Mouse (Mus musculus): ENCODE measurements around the gene Kcnq1.
A peak's percentile ranks its signal among the peaks of the same experiment; 100 is the strongest.

Gene Kcnq1

DNA sequence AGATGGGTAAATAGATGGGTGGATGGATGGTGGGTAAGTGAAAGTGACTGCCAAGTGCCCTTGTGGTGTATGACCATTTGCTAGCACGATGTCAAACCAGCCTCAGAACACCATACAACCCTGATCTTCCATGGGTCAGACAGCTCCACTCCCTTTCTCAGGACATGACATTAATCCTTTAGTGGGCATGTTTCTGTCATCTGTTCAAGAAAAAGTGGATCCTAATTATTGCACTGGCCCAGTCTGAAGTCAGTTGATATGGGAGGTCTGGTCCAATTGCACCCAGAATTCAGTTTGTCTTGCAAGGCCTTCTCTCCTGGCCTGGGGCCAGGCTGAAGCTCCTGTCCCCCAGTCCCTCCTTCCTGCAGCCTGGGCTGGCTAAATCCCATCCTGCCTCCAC lies 332.8 kb downstream of the Kcnq1 start:
- no peak for DNase-seq (ENCODE audit: low read depth, low spot score)
- no peaks in the 10 kb centered on the region for H3K27me3 ChIP-seq (ENCODE audit: control insufficient read depth, insufficient read depth, low read length, poor library complexity, severe bottlenecking)
- H3K36me3 ChIP-seq (ENCODE audit: control insufficient read depth, insufficient read depth, low read length, poor library complexity, severe bottlenecking): no peaks in the 10 kb centered on the region

DNA sequence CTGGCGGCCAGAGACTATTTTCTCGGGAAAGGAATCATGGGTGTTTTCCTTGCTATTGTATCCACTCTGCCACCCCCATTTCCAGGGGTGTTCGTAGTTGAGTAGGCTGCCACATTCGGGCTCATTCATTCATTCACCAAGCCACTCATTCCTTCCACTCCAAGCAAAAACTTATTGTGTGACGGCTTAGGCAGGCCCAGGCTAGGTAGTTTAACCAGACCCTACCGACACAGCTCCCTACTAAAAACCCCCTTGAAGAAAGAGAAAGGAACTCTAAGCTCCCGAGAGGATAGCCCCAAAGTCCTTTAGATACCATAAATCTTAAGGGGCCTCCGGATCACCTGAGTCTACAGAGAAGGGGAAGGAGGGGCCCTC lies 338.4 kb downstream of the Kcnq1 start:
- Histone ChIP-seq H3K36me3 (ENCODE audit: control insufficient read depth, insufficient read depth, low read length, poor library complexity, severe bottlenecking) (no peaks in the 10 kb centered on the region), H3K27me3 (ENCODE audit: control insufficient read depth, insufficient read depth, low read length, poor library complexity, severe bottlenecking) (no peaks in the 10 kb centered on the region; the same call in 1 of the 2 replicates)
- no peak for DNase-seq (ENCODE audit: low read depth, low spot score)

DNA sequence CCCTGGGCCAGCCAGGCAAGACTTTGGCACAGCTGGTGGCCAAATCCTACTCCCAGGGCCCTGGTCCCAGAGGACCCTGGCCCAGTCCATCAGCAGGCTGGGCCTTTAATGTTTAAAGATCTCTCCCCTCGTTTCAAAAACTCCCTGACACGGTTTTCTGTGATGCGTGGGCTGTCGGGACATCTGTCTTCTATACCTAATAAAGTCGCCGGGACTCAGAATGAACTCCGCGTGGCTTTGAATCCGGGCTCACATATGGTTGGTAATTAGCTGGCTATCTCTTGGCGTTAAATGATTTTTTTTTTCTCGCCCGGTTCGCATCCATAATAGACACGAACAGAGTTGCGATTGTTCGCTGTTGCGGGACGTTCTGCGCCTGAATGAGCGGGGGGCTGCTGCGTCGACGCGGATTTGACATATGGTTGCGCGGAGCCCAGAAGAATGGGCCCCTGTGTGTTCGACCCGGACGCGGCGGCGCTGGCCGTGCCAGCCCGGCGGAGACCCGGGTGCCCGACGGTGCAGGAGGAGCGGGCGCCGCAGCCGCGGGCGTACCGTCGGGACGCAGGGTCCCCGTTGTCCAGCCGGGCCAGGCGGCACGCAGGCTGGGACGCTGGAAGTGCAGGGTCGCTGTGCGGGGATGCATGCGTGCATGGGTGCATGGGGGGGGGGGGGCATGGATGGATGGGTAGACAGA lies 338.9 kb downstream of the Kcnq1 start:
- no peaks in the 10 kb centered on the region; the same call in 1 of the 2 replicates for H3K27me3 ChIP-seq (ENCODE audit: control insufficient read depth, insufficient read depth, low read length, poor library complexity, severe bottlenecking)
- H3K36me3 ChIP-seq (ENCODE audit: control insufficient read depth, insufficient read depth, low read length, poor library complexity, severe bottlenecking): no peaks in the 10 kb centered on the region
- DNase-seq (ENCODE audit: low read depth, low spot score): no peak

DNA sequence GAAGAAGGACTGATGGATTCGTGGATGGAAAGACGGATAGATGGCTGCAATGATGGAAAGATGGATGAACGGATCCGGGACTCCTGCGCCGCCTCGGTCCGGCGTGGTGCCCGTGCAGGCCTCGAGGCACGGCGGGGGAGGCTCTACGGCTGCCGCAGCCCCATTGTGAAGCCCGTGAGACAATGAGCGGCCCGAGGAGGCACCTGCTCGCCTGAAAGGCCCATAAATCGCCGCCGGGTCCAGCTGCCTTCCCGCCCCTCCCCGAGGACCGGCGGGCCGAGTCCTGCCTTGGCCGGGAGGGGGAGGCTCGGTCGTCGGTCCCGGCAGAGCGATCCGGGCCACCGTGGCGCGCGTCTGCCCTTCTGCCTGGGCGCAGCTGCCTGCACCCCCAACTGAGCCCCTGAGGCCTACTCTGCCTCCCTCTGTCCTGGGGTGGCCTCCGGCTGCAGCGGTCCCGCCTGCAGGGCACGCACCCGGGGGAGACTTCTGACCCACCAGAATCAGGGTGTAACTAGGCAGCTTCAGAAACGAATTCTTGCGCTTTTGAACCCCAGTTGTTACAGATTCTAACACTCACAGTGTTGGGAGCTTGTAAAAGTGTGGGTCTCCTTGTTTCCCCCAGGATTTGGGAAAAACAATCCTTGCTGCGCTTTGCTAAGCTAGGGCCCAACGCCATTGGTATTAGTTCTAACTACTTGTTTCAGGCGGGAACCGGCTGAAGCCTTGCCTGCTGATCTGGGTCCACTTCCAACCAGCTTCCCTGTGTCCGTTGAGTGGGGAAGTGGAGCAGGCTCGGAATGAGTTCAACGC lies 339.7 kb downstream of the Kcnq1 start:
- H3K36me3 ChIP-seq (ENCODE audit: control insufficient read depth, insufficient read depth, low read length, poor library complexity, severe bottlenecking): no peaks in the 10 kb centered on the region
- no peak for DNase-seq (ENCODE audit: low read depth, low spot score)
- no peaks in the 10 kb centered on the region; the same call in 1 of the 2 replicates for H3K27me3 ChIP-seq (ENCODE audit: control insufficient read depth, insufficient read depth, low read length, poor library complexity, severe bottlenecking)

DNA sequence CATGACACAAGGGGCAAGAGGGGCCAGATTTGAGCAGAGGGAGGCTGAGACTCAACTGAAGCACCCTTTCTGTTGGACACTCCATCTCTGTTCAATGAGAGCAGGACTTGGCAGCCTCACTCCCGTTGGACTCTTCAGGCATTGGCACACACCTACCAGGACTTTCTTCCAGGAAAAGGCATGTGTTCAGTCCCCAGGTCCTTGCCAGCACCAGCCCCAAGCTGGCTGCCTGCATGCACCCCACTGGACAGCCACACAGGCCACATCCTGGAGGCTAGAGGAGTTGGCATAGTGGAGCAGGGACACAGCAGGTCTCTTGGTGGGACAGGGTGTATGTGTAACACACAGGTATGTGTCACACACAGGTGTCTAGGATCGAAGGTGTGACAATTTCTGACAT lies 341.0 kb downstream of the Kcnq1 start:
- no peak for DNase-seq (ENCODE audit: low read depth, low spot score)
- Histone ChIP-seq H3K36me3 (ENCODE audit: control insufficient read depth, insufficient read depth, low read length, poor library complexity, severe bottlenecking) (no peaks in the 10 kb centered on the region), H3K27me3 (ENCODE audit: control insufficient read depth, insufficient read depth, low read length, poor library complexity, severe bottlenecking) (no peaks in the 10 kb centered on the region; the same call in 1 of the 2 replicates)

DNA sequence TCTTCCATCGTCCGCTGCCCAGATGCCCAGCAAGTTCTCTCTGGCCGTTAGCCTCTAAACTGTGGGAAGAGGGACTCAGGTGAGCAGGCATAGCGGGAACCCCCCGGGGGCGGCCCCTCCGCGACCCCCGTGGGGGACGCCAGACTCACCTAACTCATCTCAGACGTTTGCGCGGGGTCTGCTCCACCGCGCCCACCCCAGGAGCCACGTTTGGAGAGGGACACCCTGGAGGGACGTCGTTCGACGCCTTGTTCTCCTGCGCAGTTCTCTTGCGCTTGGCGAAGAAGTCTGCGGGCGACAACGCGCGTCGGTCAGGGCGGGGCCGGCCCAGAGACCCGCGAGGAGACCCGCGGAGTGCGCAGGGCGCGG lies 352.8 kb downstream of the Kcnq1 start:
- Histone ChIP-seq H3K36me3 (ENCODE audit: control insufficient read depth, insufficient read depth, low read length, poor library complexity, severe bottlenecking) (no peaks in the 10 kb centered on the region), H3K27me3 (ENCODE audit: control insufficient read depth, insufficient read depth, low read length, poor library complexity, severe bottlenecking) (no peaks in the 10 kb centered on the region)
- DNase-seq (ENCODE audit: low read depth, low spot score): no peak

DNA sequence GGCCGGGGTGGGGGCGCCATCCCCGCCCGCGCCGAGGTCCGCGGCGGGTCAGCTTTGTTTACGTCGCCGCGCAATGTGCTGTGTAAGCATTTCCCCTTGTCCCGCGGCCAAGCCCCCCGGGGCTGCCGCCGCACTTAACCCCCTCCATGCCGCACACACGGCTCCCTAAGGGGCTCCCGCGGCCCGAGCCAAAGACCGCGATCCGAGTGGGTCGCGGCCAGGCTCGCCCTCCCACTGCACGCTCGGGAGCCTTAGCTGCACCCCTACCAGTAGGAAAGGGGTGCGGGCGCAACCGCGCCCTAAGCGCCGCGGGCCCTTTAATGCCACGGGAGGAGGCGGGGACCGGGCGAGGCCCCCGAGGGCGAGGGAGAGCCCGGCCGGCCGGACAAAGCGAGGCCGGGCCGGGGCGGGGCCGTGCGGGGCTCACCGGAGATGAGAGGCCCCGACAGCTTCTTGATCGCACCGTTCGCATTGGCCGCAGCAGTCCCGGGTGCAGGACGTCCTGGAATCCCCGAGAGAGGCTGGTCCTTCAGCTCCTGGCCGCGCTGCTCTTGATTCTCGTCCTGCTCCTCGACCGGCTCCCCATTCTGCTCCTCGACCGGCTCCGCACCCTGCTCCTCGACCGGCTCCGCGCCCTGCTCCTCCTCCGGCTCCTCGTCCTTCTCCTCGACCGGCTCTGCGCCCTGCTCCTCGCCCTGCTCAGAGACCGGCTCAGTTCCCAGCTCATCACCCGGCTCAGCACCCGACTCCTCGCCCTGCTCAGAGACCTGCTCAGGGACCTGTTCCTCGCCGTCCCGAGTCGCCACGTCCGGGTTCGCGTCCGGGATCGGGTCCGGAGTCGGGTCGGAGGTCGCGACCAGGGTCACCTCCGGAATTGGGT lies 353.4 kb downstream of the Kcnq1 start:
- DNase-seq (ENCODE audit: low read depth, low spot score): no peak
- no peaks in the 10 kb centered on the region for H3K36me3 ChIP-seq (ENCODE audit: control insufficient read depth, insufficient read depth, low read length, poor library complexity, severe bottlenecking)
- H3K27me3 ChIP-seq (ENCODE audit: control insufficient read depth, insufficient read depth, low read length, poor library complexity, severe bottlenecking): no peaks in the 10 kb centered on the region

DNA sequence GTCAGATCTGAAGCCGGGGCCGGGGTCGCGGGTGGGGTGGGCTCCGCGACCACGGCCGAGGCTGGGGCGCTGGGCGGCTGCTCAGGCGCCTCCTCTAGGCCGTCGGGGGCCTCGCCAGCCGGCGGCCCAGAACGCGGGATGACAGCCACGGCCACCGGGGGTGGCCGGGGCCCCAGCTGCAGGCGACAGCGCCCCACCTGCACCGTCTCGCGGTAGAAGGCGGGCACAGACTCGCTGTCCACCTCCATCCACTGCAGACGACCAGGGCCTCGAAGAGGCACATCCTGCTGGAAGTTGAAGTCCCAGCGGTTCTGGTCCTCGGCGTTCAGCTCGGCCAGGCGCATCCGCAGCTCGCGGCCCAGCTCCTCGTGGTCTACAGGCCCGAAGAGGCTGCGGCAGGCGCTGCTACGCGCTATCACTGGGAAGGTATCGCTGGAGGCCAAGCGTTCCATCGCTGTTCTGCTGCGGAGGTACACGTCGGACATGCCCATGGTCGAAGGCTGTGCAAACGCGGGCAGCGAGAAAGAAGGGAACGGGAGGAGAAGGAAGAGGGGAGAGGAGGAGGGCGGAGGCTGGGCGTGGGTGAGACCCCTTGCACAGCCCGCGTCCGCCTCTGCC lies 354.2 kb downstream of the Kcnq1 start:
- Histone ChIP-seq H3K27me3 (ENCODE audit: control insufficient read depth, insufficient read depth, low read length, poor library complexity, severe bottlenecking) (no peaks in the 10 kb centered on the region), H3K36me3 (ENCODE audit: control insufficient read depth, insufficient read depth, low read length, poor library complexity, severe bottlenecking) (no peaks in the 10 kb centered on the region)
- no peak for DNase-seq (ENCODE audit: low read depth, low spot score)

DNA sequence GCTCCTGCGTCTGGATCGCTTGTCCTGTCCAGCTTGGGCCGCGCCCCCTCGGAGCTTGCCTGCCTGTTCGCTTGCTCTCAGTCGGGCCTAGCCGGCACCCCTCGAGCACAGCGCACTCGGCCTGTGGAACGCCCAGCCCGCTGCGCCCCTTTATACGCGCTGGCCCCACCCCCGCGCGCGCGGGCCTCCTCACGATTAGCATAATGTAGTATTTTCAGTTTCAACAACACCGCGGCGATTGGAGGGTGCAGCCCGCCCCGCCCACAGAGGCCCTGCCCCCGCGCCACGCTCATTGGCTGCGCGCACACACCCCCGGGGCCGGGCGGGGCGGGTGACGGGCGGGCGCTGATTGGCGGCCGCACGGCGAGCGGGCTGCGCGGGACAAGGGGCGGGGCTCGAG lies 354.7 kb downstream of the Kcnq1 start, which contains the start of gene Cdkn1c:
Gene Cdkn1c (minus strand): TSS at position 177 of the 400 bp plus-strand sequence.
- no peaks in the 10 kb centered on the region for H3K36me3 ChIP-seq (ENCODE audit: control insufficient read depth, insufficient read depth, low read length, poor library complexity, severe bottlenecking)
- H3K27me3 ChIP-seq (ENCODE audit: control insufficient read depth, insufficient read depth, low read length, poor library complexity, severe bottlenecking): no peaks in the 10 kb centered on the region
- DNase-seq (ENCODE audit: low read depth, low spot score): peak; percentile 87

DNA sequence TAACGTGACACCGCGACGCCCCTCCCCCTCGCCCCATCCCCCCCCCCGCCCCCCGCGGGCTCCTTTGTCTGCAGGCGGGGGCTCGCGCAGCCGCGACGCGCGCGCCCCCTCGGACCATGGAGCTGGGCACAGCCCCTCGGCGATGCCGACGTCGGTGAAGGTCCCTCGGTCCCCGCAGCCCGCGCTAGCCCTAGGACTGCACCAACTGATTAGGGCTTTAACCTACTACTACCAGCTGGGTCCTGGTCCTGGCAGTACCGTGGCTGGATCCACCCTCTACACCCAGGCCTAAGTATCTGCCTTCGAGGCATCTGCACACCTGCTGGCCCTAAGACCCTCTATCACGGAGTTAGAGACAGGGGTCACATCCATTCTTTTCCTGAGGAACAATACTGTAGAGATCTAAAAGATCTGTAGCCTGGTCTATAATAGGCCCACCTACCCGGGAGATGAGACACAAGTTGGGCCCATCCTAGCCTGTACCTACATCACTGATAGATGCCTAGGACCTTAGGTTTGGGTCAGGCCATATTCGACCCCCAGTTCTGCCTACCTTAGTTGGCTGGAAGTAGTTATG lies 355.2 kb downstream of the Kcnq1 start:
- Histone ChIP-seq H3K36me3 (ENCODE audit: control insufficient read depth, insufficient read depth, low read length, poor library complexity, severe bottlenecking) (no peaks in the 10 kb centered on the region), H3K27me3 (ENCODE audit: control insufficient read depth, insufficient read depth, low read length, poor library complexity, severe bottlenecking) (no peaks in the 10 kb centered on the region)
- no peak for DNase-seq (ENCODE audit: low read depth, low spot score)

DNA sequence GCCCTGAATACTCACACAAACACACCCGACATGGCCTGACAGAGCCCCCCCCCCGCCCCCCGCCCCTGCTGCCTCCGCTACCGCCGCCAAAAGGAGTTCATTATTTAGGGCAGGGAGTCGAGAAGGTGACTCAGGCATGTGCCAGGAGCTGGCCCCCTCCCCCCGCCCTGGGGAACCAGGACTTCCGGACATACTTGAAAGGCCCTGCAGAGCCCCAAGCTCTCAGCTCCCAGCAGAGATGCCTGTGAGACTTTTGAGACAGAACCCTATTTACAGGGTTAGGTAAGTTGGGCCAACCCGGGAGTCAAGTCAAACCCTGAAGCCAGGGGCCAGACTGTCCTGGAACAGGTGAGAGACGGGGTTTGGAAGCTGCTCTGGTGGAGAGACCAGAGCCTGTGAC lies 355.8 kb downstream of the Kcnq1 start:
- no peaks in the 10 kb centered on the region for H3K27me3 ChIP-seq (ENCODE audit: control insufficient read depth, insufficient read depth, low read length, poor library complexity, severe bottlenecking)
- no peak for DNase-seq (ENCODE audit: low read depth, low spot score)
- H3K36me3 ChIP-seq (ENCODE audit: control insufficient read depth, insufficient read depth, low read length, poor library complexity, severe bottlenecking): no peaks in the 10 kb centered on the region

DNA sequence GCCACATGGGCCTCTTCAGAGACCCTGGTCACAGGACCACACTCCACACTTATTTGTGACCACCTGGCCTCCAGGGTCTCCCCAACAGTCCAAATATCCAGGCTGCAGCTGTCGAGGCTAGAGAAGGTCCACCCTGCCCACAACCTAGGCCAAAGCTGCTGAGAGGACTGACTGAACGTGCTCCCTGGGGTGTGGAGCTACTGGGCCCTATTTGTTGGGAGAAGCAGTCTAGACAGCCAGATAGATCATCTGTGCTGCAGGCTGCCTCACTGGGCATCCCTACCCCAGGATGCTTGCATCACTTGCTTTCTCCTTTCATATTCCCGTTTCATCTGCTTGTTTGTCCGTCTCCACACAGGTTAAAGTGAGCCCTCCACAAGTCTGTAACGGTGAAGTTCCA lies 356.4 kb downstream of the Kcnq1 start:
- Histone ChIP-seq H3K36me3 (ENCODE audit: control insufficient read depth, insufficient read depth, low read length, poor library complexity, severe bottlenecking) (no peaks in the 10 kb centered on the region), H3K27me3 (ENCODE audit: control insufficient read depth, insufficient read depth, low read length, poor library complexity, severe bottlenecking) (no peaks in the 10 kb centered on the region)
- no peak for DNase-seq (ENCODE audit: low read depth, low spot score)

DNA sequence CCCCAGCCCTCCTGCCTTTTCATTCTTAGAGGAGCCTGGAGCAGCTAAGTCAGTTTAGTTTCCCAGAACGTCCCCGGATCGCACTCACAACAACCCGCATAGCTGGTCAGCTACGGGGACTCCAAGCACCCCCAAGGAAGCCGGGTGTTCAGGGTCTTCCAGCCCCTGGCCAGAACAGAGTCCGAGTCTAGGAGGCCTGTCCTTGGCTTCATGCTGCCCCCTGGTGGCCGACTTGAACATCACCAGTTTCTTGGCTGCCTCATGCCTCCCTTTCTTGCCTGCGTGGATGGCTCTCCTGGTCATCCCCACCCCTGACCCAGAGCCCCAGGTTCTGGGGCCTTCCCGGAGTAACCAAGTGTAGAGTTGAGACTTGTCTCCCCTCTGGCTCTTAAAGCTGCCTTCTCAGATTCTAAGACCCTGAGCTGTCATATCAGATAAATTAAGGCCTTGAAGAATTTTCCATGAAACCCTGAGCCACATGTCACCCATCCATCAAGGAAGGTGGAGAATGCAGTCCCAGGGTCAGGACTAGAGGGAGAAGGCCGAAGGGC lies 357.8 kb downstream of the Kcnq1 start:
- peak; percentile 77 for DNase-seq (ENCODE audit: low read depth, low spot score)
- no peaks in the 10 kb centered on the region for H3K27me3 ChIP-seq (ENCODE audit: control insufficient read depth, insufficient read depth, low read length, poor library complexity, severe bottlenecking)
- no peaks in the 10 kb centered on the region for H3K36me3 ChIP-seq (ENCODE audit: control insufficient read depth, insufficient read depth, low read length, poor library complexity, severe bottlenecking)
